Mouse (Mus musculus) forebrain, postnatal 0 days (tissue): ENCODE data around the gene Sec22c. TPM values are rescaled to one million over a fixed set of nuclear protein-coding genes. Genes with fewer than 3 reads are reported as not detected.
A peak's percentile ranks its signal among the peaks of the same experiment; 100 is the strongest.

ENCODE experiments used
- ATAC-seq: fragments of 200-750 bp; cut with Nextera tagmentation; 2 replicates; pipeline ENCODE4 v1.8.0; 2017; ENCODE audit warnings: mild to moderate bottlenecking, moderate library complexity
- DNase-seq: peaks from one replicate; pipeline ENCODE4 v3.0.0-alpha.2; 2015
- H3K27ac ChIP-seq: fragments of 300-500 bp; sonication (generic); 2 replicates; pipeline ENCODE4 v1.5.1; 2014; ENCODE audit warnings: low read depth, mild to moderate bottlenecking, antibody characterized with exemption, low read length, moderate library complexity, mixed read lengths
- H3K27me3 ChIP-seq: fragments of 300-500 bp; sonication (generic); 2 replicates; pipeline ENCODE4 v1.6.1; 2014; ENCODE audit warnings: mild to moderate bottlenecking, low read length, mixed read lengths; ENCODE audit not compliant: insufficient read depth
- H3K36me3 ChIP-seq: fragments of 300-500 bp; sonication (generic); 2 replicates; pipeline ENCODE4 v1.6.1; 2014; ENCODE audit warnings: mild to moderate bottlenecking, moderate library complexity; ENCODE audit not compliant: insufficient read depth
- H3K4me1 ChIP-seq: fragments of 300-500 bp; sonication (generic); 2 replicates; pipeline ENCODE4 v1.6.1; 2014; ENCODE audit warnings: antibody characterized with exemption; ENCODE audit not compliant: insufficient read depth
- H3K4me2 ChIP-seq: fragments of 300-500 bp; sonication (generic); 2 replicates; pipeline ENCODE4 v1.6.1; 2014; ENCODE audit warnings: low read depth, mild to moderate bottlenecking, moderate library complexity
- H3K4me3 ChIP-seq: fragments of 300-500 bp; sonication (generic); 2 replicates; pipeline ENCODE4 v1.5.1; 2014; ENCODE audit warnings: low read depth, low read length, mixed read lengths
- H3K9ac ChIP-seq: fragments of 300-500 bp; sonication (generic); 2 replicates; pipeline ENCODE4 v1.6.1; 2014; ENCODE audit warnings: mild to moderate bottlenecking
- H3K9me3 ChIP-seq: fragments of 300-500 bp; sonication (generic); 2 replicates; pipeline ENCODE4 v1.6.1; 2016; ENCODE audit warnings: low read length
- CTCF ChIP-seq: sonication (generic); IDR thresholded peaks from 2 replicates; pipeline ENCODE4 v1.5.1; 2016; ENCODE audit warnings: antibody characterized with exemption, control low read depth, low read depth
- WGBS: fragments of 180-500 bp; shearing (Covaris S2); extraction: QIAGEN DNeasy Blood & Tissue Kit; methylation state at CpG from one replicate; pipeline ENCODE4 v1.1.7; 2014; 5-methylcytosine and 5-hydroxymethylcytosine counted together
- polyA plus RNA-seq: library from polyadenylated mRNA; unstranded; fragments of >200 nt; fragmentation: Nextera tagmentation; extraction: Ambion mirVana; gene quantifications from 2 replicates; pipeline ENCODE4 v1.2.1, GENCODE M21; 2015
- total RNA-seq: library from RNA; depleted of rRNA; stranded (reverse); fragments of >200 nt; gene quantifications from 2 replicates; pipeline ENCODE4 v1.2.3, GENCODE M21; 2014; rRNA removed

The Sec22c gene
- total RNA-seq (21.2 and 24.8 TPM in 2 replicates), polyA plus RNA-seq (22.2 and 36.3 TPM in 2 replicates)

- Histone ChIP-seq H3K27me3 (no peaks in the 10 kb centered on the region), H3K9me3 (no peaks in the 10 kb centered on the region), H3K36me3 (peaks cover 4% of the 10 kb centered on the region; the same call in 1 of the 2 replicates), H3K4me2 (peak within 1 kb of the TSS; percentile 96), H3K9ac (peak within 1 kb of the TSS; percentile 71), H3K4me3 (peak within 1 kb of the TSS; percentile 89), H3K4me1 (peaks cover 17% of the 10 kb centered on the region; the same call in 1 of the 2 replicates), H3K27ac (peak within 1 kb of the TSS; percentile 76)
- peak; percentile 92 for DNase-seq
- WGBS: 1% methylated on average over 56 of the region's 69 CpGs
- peak; percentile 99 for ATAC-seq
- no peak for TF ChIP-seq CTCF
Observed at GRCm38 (mm10) chr9:121704646-121705625, at the start of gene Sec22c. Gene Sec22c, minus strand, starts transcription at chr9:121705490.

GRCm38 (mm10) chr9:121754624-121755023 lies 49.3 kb upstream of the Sec22c start:
- Histone ChIP-seq H3K4me1 (peaks cover 9% of the 10 kb centered on the region), H3K9ac (no peak overlapping the region), H3K27ac (no peak overlapping the region), H3K36me3 (peaks cover 60% of the 10 kb centered on the region), H3K4me2 (no peak overlapping the region), H3K9me3 (no peaks in the 10 kb centered on the region), H3K27me3 (no peaks in the 10 kb centered on the region), H3K4me3 (no peak overlapping the region)
- no peak for TF ChIP-seq CTCF
- WGBS: 93% methylated on average over 3 of the region's 3 CpGs
- DNase-seq (no peak), ATAC-seq (no peak)

- Histone ChIP-seq H3K9ac (no peak overlapping the region), H3K27ac (no peak overlapping the region), H3K4me1 (no peaks in the 10 kb centered on the region), H3K4me3 (no peak overlapping the region), H3K27me3 (no peaks in the 10 kb centered on the region), H3K9me3 (no peaks in the 10 kb centered on the region), H3K4me2 (no peak overlapping the region), H3K36me3 (peaks cover 79% of the 10 kb centered on the region)
- WGBS: 94% methylated on average over 9 of the region's 9 CpGs
- DNase-seq (no peak), ATAC-seq (no peak)
- TF ChIP-seq CTCF: no peak
Observed at GRCm38 (mm10) chr9:121752774-121753173, 47.5 kb upstream of the Sec22c start.

GRCm38 (mm10) chr9:121744051-121744450 lies 38.8 kb upstream of the Sec22c start:
- WGBS: 91% methylated on average over 8 of the region's 8 CpGs
- no peak for DNase-seq
- no peaks in the 10 kb centered on the region for H3K4me1 ChIP-seq
- ATAC-seq: no peak
- no peaks in the 10 kb centered on the region for H3K27me3 ChIP-seq
- H3K4me2 ChIP-seq: no peak overlapping the region
- H3K36me3 ChIP-seq: peaks cover 74% of the 10 kb centered on the region
- H3K4me3 ChIP-seq: no peak overlapping the region
- H3K9me3 ChIP-seq: no peaks in the 10 kb centered on the region
- H3K27ac ChIP-seq: no peak overlapping the region
- no peak overlapping the region for H3K9ac ChIP-seq
- TF ChIP-seq CTCF: no peak

- ATAC-seq: no peak
- Histone ChIP-seq H3K9ac (no peak overlapping the region), H3K4me2 (no peak overlapping the region), H3K9me3 (no peaks in the 10 kb centered on the region), H3K36me3 (peaks cover 46% of the 10 kb centered on the region), H3K4me1 (no peaks in the 10 kb centered on the region), H3K27me3 (no peaks in the 10 kb centered on the region), H3K4me3 (no peak overlapping the region), H3K27ac (no peak overlapping the region)
- no peak for TF ChIP-seq CTCF
- DNase-seq: no peak
- WGBS: 95% methylated on average over 3 of the region's 3 CpGs
Observed at GRCm38 (mm10) chr9:121741168-121741567, 35.9 kb upstream of the Sec22c start.

GRCm38 (mm10) chr9:121740490-121740889 lies 35.2 kb upstream of the Sec22c start:
- TF ChIP-seq CTCF: no peak
- Histone ChIP-seq H3K36me3 (peaks cover 42% of the 10 kb centered on the region), H3K27ac (no peak overlapping the region), H3K9me3 (no peaks in the 10 kb centered on the region), H3K27me3 (no peaks in the 10 kb centered on the region), H3K4me3 (no peak overlapping the region), H3K4me2 (no peak overlapping the region), H3K9ac (no peak overlapping the region), H3K4me1 (no peaks in the 10 kb centered on the region)
- ATAC-seq: no peak
- WGBS: 89% methylated on average over 6 of the region's 6 CpGs
- DNase-seq: no peak
